Mouse (Mus musculus) cerebellum, adult (tissue): ENCODE measurements at regions not wholly inside any gene's neighbourhood (a gene's known extent, or its start where the extent isn't known, plus 50 kb on each side); places are given as distances from the start of the nearest gene placed in this dataset.
"Not testable (repeated sequence)": the region's sequence is repeated elsewhere in the genome, so short reads cannot be mapped to it uniquely, and the experiment has no call there.

Experiments used
- ATAC-seq: cut with Nextera tagmentation; 2 replicates; pipeline ENCODE4 v1.9.2; 2017; ENCODE audit warnings: mild to moderate bottlenecking, moderate library complexity, mixed read lengths; ENCODE audit not compliant: insufficient number of reproducible peaks, low FRiP score, low TSS enrichment

DNA sequence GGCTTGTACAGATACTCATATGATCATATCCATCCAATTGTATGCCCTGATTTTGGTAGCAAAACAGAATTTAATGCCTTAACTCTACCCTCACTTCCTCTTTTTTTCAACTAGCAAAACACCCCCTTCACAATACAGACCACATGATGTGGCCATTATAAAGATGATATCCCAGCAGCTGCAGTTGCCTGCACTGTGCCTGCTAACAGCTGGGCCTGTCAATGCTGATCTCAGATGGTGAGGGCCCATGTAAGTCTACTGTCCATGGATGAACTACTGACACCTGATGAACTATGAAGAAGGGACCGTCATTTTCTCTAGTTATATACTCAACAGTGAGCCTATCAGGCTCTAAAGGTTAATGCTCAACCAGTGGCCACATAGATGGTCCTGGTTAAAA, 191.8 kb upstream of the Fmr1 start:
- ATAC-seq = no peak

DNA sequence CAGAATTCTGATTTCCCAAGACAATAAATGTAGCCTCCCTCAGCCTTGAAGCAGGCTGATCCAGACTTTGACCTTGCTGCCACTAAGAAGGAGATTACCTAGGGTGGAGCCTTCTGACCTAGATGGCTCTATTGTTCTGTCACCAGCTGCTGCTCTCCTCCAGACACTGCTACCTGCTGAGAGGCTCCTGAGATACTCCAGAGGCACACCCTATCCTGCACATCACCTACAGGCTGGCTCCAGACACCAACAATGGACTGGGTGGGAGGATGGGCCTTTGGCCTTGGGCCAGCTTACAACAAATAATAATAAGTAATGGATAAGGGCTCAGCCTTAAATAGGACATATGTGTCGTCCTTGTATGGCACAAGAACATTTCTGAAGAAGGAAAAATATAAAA, 186.3 kb upstream of the Fmr1 start:
- ATAC-seq = not testable (repeated sequence)

DNA sequence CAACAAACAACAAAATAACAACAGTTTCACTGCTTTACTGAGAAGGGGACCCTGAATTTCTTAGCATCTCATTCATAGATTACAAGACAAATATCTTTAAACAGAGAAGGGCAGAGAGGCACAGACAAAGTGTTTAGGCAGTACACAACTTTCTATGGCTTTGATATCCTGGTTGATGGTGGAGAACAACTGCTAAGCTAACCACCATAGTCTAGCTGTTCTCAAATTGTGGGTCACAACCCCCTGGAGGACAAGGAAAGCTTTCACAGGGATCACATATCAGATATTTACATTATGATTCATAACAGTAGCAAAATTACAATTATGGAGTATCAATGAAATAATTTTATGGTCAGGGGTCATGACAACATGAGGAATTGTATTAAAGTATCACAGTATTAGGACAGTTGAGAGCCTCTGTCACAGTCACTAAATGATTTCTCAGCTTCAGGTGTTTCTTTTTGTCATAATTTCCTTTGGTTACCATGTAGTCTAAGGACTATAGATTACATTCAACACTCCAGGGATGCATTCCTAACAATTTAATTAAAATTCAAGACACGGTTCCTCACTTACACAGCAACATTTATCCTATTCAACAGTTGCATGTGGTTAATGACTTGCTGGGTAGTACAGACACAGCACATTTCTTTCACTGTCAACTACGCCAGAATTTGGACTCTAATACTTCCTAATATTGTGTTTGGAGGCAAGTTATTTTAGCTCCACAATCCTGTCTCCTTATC, 183.8 kb upstream of the Fmr1 start:
- ATAC-seq = no peak

DNA sequence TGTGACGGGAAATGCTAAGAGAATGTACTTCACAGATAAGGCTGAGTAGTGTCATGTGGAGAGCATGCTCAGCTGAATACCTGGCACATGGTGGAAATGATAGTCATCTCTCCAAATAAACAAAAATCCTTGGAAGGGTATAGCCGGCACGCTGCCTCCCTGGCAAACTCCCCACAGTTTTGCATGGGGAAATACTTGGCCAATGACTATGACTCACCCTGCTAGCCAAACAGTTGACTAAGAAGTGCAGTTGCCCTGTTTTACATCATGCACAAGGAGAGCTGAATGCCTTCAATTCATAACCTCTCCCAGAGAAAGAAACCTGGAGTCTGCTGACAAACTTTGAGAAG, 183.2 kb upstream of the Fmr1 start:
- ATAC-seq = peak; percentile 87

DNA sequence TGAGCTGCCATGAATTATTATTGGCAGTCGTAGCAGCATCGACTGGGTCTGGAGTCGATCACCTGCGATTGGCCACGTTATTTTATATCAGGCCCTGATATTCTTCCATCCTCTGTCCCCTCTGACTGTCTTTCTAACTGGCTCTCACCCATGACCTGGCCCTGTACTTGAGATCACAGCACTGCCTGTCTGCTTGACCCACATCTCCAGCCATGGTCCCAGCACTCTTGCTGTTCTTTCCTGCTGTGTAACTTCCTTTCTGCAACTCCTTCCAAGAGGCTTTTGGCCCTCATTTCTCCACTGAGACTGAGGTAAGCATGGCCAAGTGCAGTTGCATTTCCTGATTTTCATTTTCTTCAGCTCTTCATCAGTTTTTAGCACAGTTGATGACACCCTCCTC, 182.6 kb upstream of the Fmr1 start:
- ATAC-seq = peak; percentile 76; the same call in 1 of the 2 replicates

DNA sequence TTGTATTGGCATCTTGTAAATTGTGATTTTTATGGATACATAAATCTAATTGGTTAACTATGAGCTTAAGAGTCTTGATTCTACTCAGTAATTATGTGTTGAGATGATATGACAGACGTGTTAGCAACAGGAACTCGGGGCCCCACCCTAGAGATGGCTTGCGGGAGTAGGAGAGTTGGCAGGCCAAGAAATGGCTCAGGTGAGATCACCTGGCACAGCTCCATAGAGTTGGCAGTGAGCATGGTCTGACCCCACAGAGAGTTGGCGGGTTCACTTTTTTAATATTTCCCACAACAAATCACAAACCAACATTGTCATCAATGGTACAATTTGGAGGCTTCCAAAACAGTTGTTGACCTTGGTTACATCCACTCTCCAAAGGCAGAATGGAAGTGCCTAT, 180.5 kb upstream of the Fmr1 start:
- ATAC-seq = no peak

DNA sequence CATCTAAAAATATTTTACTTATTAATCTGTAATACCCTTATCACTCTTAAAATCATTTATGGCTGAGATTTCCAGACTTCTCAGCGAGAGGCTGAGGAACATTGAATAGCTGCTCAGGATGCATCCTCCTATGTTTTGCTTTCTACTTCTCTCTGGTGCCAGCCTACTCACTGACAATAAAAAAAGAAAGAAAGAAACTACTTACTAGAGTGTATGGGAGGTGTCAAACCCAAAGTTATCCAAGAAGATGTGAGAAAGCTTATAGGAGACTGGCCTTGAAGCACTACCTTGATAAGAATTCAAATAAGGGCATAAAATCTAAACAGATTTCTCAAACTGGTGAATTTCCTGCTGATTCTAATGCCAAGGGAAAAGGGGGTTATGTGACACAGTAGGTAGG, 175.4 kb upstream of the Fmr1 start:
- no peak for ATAC-seq

DNA sequence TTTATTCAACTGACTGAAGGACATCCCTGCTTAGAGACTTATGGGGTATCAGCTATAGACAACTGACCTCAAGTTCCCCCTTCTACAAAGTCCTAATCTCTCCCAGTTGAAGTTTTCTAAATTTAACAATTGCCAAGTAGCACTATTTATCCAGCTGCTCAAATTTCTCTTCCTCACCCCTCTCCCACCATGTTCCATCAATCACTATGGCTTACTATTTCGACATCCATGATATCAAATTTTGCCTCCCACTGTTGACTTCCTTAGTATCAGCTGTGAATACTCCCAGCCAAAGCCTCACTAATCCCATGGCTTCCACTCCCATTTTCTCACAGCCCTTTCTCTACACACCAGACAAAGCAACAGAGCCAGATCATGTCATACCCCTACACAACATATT, 170.7 kb upstream of the Fmr1 start:
- no peak for ATAC-seq

DNA sequence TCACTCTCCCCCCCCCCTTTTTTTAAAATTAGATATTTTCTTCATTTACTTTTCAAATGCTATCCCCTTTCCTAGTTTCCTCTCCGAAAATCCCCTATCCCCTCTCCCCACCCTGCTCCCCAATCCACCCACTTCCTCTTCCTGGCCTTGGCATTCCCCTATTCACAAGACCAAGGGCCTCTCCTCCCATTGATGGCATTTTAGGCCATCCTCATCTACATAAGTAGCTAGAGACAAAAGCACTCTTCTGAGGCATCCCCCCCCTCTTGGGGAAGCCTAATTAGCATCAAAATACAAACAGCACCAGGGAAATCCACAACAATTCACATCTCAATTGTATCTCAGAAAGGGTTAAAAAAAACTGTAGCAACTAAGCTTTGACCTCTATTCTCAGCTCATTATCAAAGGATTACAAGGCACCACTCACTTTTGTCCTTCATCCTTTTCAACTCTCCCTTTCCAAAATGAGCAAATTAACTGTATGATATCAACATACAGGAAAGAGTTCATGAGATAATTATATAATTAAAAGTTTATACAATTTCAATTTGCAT, 166.1 kb upstream of the Fmr1 start:
- no peak for ATAC-seq

DNA sequence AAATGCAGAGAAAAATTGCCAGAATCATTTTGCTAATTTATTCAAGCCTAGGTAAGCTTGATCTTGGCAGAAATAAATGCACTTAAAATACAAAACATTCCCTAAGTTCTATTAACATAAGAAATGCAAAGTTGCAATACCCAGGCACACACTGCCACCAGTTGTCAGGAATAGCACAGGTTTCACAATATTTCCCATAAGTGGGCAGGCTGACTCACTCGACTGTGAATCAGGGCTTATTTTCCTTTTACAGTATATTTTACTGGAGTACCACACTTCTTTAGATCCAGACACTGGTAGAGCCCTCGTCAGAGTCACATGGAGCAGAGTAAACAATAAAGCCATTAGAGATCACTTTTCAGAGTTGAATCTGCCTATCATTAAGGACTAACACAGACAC, 131.8 kb upstream of the Fmr1 start:
- no peak for ATAC-seq

DNA sequence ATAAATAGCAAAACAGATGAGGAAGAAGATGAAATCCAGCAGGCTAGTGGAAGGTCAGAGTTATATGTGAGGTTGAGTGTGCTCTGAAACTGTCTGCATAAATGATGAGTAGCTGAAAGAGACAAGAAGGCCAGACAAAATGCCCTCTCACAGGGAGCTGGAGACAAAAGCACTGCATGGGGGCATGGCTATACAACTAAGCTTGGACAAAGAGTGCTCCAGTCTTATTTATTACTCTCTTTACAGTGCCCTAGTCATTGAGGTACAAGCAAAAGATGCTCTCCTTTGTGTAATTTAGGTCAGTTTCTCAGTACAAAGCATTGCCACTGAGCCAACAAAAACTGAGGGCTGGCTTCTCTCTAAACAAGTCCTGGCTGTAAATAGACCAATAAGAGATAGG, 124.3 kb upstream of the Fmr1 start:
- ATAC-seq = no peak

DNA sequence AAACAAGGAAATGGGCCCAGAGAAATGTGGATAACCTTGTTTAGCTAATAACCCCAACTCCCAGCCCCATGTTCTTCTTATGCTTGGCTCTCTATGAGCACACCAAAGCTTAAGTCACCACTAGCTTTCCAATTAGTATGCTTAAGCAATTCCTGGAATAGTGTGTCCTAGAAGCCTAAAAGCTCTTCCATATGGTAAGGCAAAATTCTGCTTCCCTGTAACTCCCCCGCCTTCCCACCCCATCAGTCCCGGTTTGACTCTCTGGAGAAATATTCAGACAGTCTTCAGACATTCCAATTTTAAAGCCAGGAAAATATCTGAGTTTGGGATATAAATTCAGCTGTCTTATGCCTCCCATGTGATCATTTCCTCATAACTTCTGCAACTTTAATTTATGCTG, 120.6 kb upstream of the Fmr1 start:
- ATAC-seq = no peak

DNA sequence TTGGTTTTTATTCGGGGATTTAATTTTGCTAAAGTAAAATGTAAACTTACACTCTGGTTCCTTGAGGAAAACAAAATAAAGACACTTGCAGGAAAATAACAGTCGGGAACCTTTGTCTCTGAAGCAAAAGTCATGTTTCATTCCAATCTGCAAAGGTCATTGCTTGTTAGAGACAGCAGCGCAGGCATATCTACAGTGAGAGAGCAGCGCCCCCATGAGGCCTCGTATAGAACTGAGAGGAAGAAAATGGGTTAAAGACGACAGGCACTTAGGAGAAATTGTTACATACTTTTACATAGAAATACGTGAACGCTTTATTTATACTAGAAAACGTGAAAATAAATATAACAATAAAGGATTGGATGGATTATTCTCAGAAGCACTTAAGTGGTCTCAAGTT, 93.1 kb upstream of the Fmr1 start:
- ATAC-seq = no peak

DNA sequence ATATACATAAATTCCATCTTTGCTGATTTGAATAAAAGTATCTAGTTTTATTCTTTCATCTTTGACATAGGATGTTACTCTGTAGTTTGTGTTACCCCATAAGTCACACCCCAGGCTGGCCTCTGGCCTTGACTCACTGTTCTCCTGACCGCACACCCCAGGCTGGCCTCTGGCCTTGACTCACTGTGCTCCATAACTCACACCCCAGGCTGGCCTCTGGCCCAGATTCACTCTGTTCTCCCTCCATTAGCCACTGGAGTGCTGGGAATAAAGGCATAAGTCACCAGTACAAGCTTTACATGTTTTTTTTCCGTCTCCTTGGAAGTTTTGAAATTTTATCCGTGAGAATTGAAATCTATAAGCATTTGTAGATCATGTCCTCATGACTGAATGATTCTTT, 56.2 kb upstream of the Fmr1 start:
- ATAC-seq = no peak
